8 mouse cellular contexts compared by ENCODE assay signal in the genomic region with DNA sequence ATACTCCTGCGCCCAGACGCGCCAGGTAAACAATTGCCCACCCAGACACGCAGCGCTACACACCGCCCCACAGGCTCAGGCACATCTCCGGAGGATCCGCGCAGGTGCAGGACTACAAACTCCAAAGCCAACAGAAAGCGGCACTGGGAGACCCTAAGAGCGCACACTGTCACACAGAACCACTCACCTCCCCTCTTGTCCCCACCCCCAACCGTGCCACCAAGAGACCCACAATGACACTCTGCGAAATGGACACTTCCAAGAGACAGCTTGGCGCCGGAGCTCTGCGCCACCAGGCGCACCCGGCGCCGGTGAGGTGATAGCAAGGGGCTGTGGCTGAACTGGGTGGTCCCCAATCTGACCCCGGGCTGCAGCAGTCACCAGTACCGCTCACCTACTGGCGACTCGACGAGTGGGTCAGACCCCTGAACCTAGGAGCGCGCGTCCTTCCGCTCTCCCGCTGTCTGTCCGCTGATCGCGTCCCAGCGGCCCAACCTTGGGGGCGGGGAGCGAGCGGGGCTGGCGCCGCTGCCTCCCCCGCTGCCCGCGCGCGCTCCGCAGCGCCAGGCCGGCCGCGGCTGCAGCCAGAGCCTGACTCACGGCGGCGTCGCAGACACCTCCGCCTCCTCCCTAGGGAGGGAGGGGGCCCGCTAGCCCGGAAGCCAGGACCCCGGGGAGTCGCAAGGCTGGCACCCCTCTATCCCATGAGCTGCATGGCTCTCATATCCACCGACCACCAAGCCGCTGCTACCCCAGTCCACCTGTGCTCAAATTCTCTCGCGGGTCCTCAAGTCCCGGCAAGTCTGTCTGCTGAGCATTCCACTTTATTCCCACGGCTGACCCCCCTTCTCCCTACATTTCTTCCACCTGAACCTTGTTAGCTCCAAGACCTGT. TPM values are rescaled to one million over a fixed set of nuclear protein-coding genes. Genes with fewer than 3 reads are reported as not detected.
DNase-seq lines count a peak whose midpoint lies in the region; ATAC-seq lines count a peak whose summit lies in the region.

No protein-coding gene starts in this region.

- WGBS in heart, embryonic 12.5 days: 1% methylated on average over 50 of the region's 64 CpGs
- WGBS in limb, embryonic 15.5 days: 2% methylated on average over 64 of the region's 64 CpGs

- peaks cover 45% of the 10 kb centered on the region for H3K4me1 ChIP-seq in heart, embryonic 12.5 days (replicated peaks)
- peaks cover 23% of the 10 kb centered on the region for H3K4me1 ChIP-seq in limb, embryonic 15.5 days

- H3K27me3 ChIP-seq in heart, embryonic 12.5 days (replicated peaks): peaks cover 13% of the 10 kb centered on the region; the same call in 1 of the 2 replicates
- H3K27me3 ChIP-seq in limb, embryonic 15.5 days: peaks cover 43% of the 10 kb centered on the region

- no peak overlapping the region for H3K27ac ChIP-seq in heart, embryonic 12.5 days (ENCODE audit: poor library complexity, severe bottlenecking)
- no peak overlapping the region for H3K27ac ChIP-seq in limb, embryonic 15.5 days

- H3K9me3 ChIP-seq in heart, embryonic 12.5 days (replicated peaks): no peaks in the 10 kb centered on the region
- no peaks in the 10 kb centered on the region for H3K9me3 ChIP-seq in limb, embryonic 15.5 days

- peak; percentile 61 to 75 for DNase-seq in adrenal gland, adult (ENCODE audit: inconsistent age in 2 of 2, low spot score in 1 of 2)
- no peak for DNase-seq in adrenal gland, postnatal 4 days (ENCODE audit: low spot score in 2 of 2)
- peak; percentile 53 for DNase-seq in urinary bladder, adult 2 months (ENCODE audit: low spot score)
- DNase-seq in urinary bladder, postnatal 36 days (ENCODE audit: low spot score in 2 of 2): no peak
- DNase-seq in naive thymus-derived CD4-positive, alpha-beta T cell, adult 2 months (ENCODE audit: low read depth): peak; percentile 46
- no peak for DNase-seq in gastrocnemius, adult 18-20 months (ENCODE audit: low spot score)

- H3K4me2 ChIP-seq in heart, embryonic 12.5 days: peak overlapping the region; percentile 92
- H3K4me2 ChIP-seq in limb, embryonic 15.5 days: peak overlapping the region; percentile 75

- peaks cover 22% of the 10 kb centered on the region for H3K36me3 ChIP-seq in heart, embryonic 12.5 days
- peaks cover 19% of the 10 kb centered on the region for H3K36me3 ChIP-seq in limb, embryonic 15.5 days

- H3K9ac ChIP-seq in heart, embryonic 12.5 days: peak overlapping the region; percentile 74
- peak overlapping the region; percentile 39; the same call in 1 of the 2 replicates for H3K9ac ChIP-seq in limb, embryonic 15.5 days

- ATAC-seq in heart, embryonic 12.5 days (ENCODE audit: insufficient number of reproducible peaks, low FRiP score): peak; percentile 47
- ATAC-seq in limb, embryonic 15.5 days (ENCODE audit: insufficient number of reproducible peaks, low FRiP score, low TSS enrichment, low read depth): no peak

- peak overlapping the region; percentile 59 for H3K4me3 ChIP-seq in heart, embryonic 12.5 days
- peak overlapping the region; percentile 41 for H3K4me3 ChIP-seq in limb, embryonic 15.5 days

RNA-seq across cellular contexts. Expression of a gene that starts 1.5 kb away (rescaled TPM):
- 1 to 10 TPM; 5.1 to 6.2 TPM for total RNA-seq in adrenal gland, postnatal 4 days (2021)
- polyA plus RNA-seq in urinary bladder, adult 2 months (2012; rRNA removed): 35.2 and 36.2 TPM in 2 replicates
- 5.4 and 7.4 TPM in 2 replicates for polyA plus RNA-seq in heart, embryonic 12.5 days (2016; fragmentation: Nextera tagmentation; extraction: Ambion mirVana)
- 4.0 and 4.6 TPM in 2 replicates for polyA plus RNA-seq in limb, embryonic 15.5 days (2015; fragmentation: Nextera tagmentation; extraction: Ambion mirVana)
- total RNA-seq in gastrocnemius, adult 18-20 months (2021): 1 to 10 TPM; 3.2 to 5.0 TPM

RNA-seq across cellular contexts. Expression of a gene that starts 10.5 kb away (rescaled TPM):
- total RNA-seq in adrenal gland, postnatal 4 days (2021): 1 to 10 TPM in 1 of 2 experiments, under 1 TPM in 1; 0.48 to 4.3 TPM
- polyA plus RNA-seq in urinary bladder, adult 2 months (2012; rRNA removed): 2.0 and 2.2 TPM in 2 replicates
- polyA plus RNA-seq in heart, embryonic 12.5 days (2016; fragmentation: Nextera tagmentation; extraction: Ambion mirVana): 3.0 TPM in 1 of 2 replicates, not detected in the other
- not detected in 2 replicates for polyA plus RNA-seq in limb, embryonic 15.5 days (2015; fragmentation: Nextera tagmentation; extraction: Ambion mirVana)
- total RNA-seq in gastrocnemius, adult 18-20 months (2021): 1 to 10 TPM; 1.1 to 2.4 TPM

RNA-seq across cellular contexts. Expression of a gene that starts 15.8 kb away (rescaled TPM):
- total RNA-seq in adrenal gland, postnatal 4 days (2021): 100 to 1,000 TPM; 536 to 544 TPM
- polyA plus RNA-seq in urinary bladder, adult 2 months (2012; rRNA removed): 836 and 938 TPM in 2 replicates
- polyA plus RNA-seq in heart, embryonic 12.5 days (2016; fragmentation: Nextera tagmentation; extraction: Ambion mirVana): 431 and 436 TPM in 2 replicates
- polyA plus RNA-seq in limb, embryonic 15.5 days (2015; fragmentation: Nextera tagmentation; extraction: Ambion mirVana): 392 and 426 TPM in 2 replicates
- total RNA-seq in gastrocnemius, adult 18-20 months (2021): 100 to 1,000 TPM; 445 to 450 TPM

Comparison
In these comparisons a context has a peak if more than half of its experiments do, and no peak if none do; other contexts are left out.
1. DNase-seq: peak in adrenal gland, adult (2 of 2), urinary bladder, adult 2 months (single experiment) and naive thymus-derived CD4-positive, alpha-beta T cell, adult 2 months (single experiment); none in adrenal gland, postnatal 4 days (0 of 2), urinary bladder, postnatal 36 days (0 of 2) and gastrocnemius, adult 18-20 months (single experiment).